Mouse (Mus musculus) kidney, adult 18-20 months (tissue): ENCODE measurements around the gene Rgs16.

Source experiments
- DNase-seq: peaks from one replicate; pipeline ENCODE4 v3.0.0; 2021

The Rgs16 gene

DNA sequence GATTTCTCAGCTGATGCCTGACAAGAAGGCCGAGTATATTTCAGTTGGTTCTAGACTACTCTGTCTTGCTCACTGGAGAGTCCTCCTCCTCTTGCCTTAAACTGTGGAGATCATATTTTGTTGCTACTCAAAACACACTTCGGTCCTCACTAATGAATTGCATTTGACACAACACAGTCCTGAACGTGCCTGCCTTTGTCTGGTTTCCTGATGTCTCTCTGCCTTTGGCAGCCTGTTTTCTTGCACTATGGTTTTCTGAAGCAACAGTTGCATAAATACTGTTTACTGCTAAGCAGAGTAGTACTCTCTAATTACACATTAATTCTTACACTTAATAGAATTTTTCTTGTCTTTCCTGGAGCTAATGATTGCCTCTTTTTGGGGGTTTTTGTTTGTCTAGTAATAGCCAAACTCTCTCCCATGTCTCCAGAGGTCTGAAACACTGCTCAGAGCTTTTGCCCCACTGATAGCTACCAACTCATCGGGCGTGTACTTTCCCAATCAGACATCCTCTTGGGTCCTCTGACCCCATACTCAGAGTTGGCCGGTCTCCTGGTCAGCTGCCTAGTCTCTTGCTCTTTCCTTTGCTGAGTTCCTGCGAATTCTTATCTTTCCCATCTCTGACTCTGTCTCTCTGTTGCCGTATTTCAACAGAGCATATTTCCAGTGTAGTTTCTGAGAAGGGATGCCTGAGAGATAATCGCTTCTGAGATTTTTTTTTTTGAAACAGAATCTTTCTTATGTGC is 18.4 kb upstream of the Rgs16 start:
- no peak for DNase-seq

DNA sequence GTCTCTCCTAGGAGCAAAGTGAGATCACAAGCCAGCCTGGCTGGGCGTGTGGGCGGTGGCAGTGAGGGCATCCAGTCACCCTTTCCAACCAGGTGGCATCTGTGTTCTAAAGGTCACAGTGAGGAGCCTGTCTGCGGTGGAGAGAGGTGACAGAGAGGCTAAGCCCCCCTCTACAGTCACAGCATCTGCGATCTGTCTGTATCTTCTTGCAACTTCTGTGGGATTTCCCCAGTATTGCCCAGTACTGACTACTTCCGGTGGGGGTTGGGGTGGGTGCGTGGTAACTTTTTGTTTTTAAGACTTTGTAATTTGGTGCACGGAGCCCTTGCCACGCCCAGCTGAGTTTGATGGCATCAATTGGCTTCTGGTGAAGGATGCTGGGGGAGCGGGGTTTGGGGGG is 16.7 kb upstream of the Rgs16 start:
- no peak for DNase-seq

DNA sequence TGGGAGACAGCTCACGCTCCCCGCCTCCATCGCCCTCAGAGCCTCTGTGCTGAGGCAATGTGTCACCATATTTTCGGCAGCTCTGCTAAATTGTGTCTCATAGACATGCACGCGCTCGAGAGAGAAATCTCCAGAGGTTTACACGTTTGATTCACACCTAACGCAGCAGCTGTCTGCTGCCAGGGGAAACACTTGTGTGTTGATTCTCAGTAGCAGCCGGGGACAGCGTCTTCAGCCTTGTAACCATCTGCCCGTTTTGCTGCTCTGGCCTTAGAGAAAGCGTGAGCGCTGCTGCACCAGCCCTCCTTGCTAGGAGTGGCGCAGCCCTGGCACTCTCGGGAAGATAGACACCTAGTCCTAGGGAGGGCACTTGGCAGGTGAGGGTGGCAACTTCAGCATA is 13.5 kb upstream of the Rgs16 start:
- DNase-seq = no peak

- DNase-seq = no peak
Measured at GRCm38 (mm10) chr1:153729806-153730205, 10.3 kb upstream of the Rgs16 start.

GRCm38 (mm10) chr1:153730671-153731070 is 9.5 kb upstream of the Rgs16 start:
- DNase-seq = peak; percentile 25

DNA sequence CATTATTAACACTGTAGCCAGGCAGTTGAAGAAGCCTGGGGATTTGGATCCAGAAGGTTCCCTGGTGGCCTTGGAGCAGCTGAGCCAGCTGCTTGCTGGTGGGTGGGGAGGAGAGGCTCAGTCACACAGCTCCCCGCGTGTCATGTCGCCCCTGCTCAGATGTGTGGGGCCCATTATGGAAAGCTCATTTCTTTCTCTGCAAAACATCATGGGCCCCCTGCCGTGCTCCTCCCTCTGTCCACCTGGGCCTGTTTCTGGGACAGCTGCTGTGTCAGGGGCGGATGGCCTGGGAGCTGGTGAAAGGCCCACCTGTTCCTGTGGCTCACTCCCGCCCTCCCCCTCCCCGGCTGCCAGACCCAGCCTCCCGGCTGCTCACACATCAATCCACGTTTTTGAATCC is 7.0 kb upstream of the Rgs16 start:
- DNase-seq = no peak

GRCm38 (mm10) chr1:153734866-153735265 is 5.3 kb upstream of the Rgs16 start:
- DNase-seq = no peak

GRCm38 (mm10) chr1:153736096-153736495 is 4.1 kb upstream of the Rgs16 start:
- DNase-seq = no peak

DNA sequence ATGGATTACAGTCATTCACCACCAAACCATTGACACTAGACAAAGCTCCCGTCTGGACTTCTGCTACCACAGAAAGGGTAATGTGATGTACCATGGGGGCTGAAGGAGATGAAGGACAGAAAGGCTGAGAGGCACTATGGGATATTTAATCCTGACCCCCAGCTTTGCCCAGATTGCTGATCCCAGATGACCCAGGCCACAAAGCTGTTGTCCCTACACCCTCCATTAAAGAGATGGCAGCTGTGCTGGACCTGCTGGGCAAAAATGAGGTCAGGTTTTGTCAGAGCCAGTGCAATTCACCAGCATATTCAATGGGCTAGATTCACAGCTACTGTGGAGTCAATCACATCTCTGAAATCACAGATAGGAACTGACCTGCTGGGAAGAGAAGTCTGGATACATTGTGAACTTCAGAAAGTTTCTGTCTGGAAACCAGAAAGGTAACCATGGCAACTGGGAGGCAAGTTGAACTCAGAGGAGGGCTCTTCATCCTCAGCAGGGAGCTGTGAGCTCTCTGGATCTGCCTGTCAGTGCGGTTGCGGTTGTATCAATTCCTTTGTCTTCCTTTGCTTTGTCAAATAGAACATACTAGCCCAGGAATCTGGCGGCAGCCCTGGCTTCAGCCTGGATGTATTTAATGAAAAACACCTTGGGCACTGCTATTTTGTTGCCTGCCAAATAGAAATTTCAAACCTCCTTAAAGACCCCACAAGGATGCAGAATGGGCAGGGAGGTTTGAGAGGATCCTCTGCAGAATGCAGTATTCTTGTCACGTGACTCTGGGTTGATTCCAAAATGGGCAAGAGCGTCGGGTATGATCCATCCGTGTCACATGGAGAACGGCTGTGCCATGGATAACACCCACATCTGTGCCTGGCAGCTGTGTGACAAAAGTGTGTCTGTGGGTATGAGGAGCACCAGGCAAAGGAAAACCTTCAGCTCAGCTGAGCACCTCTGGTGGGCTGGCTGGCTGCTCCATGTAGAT is 2.8 kb upstream of the Rgs16 start:
- no peak for DNase-seq

DNA sequence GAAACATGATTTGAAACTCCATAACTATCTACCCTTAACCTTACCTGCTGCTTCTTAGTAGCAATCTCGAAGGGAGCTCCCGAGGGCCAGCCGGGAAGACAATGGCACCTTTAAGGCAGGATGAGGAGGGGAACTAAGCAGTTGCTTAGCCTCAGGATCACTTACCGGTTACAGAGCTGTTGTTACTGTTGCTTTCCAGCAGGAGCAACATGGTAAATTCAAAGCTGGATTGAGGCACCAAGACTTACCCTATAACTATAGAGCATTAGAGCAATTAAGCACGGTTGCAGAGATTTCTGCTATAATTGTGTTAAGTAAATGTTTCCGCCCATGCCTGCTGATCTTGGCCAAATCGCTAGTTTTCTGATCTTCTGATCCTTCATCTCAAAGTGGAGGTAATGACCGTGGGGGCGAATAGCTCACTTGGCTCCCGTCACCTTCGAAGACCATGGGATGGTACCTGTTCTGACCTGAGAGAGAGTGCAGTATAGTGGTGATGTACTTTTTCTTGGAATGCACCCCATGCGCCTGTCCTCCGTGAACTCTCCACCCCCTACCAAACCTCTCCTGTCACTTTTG is 623 bp upstream of the Rgs16 start:
- DNase-seq = no peak

- DNase-seq = no peak
Measured at GRCm38 (mm10) chr1:153740775-153741400, 739 bp downstream of the Rgs16 start.

GRCm38 (mm10) chr1:153741551-153742316 is 1.6 kb downstream of the Rgs16 start:
- DNase-seq = no peak

- DNase-seq = peak; percentile 80
Measured at GRCm38 (mm10) chr1:153742374-153743155, 2.4 kb downstream of the Rgs16 start.

GRCm38 (mm10) chr1:153746119-153746670 is 6.0 kb downstream of the Rgs16 start:
- no peak for DNase-seq

DNA sequence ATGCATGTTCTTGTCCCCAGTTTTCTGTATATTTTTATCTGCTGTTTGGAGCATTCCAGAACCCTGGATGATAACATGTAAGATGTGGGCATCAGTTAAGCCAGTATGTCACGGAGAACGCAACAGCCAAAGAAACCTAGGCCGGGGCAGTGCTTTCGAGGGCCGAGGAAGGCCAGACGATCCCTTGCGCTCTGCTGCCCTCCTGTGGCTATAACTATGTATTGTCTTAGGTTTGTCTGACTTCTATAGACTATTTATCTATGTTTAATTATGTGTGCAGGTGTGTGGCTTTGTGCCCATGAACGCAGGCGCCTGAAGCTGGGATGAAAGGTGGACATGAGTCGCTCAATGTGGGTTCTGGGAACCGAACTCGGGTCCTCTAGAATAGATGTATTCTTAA is 6.6 kb downstream of the Rgs16 start:
- peak; percentile 71 for DNase-seq

GRCm38 (mm10) chr1:153747861-153748530 is 7.8 kb downstream of the Rgs16 start:
- DNase-seq = no peak

DNA sequence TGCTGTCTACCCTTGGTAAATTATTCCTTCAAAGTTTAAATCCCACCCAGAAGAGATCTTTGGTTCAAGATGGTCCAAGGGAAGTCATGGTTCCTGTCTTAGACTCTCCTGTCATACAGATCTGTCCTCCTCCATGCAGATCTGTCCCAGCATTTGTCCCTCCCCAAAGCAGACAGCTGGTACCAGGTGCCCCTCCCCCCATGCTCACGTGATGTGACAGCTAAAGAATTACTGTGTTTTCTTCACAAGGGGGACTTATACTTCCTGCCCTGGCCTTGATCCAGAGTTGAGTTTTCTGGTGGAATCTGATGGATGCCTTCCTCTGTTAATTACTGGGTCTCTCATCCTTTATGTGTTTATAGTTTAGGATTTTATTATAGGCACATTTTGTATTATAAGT is 8.4 kb downstream of the Rgs16 start:
- peak; percentile 38 for DNase-seq

DNA sequence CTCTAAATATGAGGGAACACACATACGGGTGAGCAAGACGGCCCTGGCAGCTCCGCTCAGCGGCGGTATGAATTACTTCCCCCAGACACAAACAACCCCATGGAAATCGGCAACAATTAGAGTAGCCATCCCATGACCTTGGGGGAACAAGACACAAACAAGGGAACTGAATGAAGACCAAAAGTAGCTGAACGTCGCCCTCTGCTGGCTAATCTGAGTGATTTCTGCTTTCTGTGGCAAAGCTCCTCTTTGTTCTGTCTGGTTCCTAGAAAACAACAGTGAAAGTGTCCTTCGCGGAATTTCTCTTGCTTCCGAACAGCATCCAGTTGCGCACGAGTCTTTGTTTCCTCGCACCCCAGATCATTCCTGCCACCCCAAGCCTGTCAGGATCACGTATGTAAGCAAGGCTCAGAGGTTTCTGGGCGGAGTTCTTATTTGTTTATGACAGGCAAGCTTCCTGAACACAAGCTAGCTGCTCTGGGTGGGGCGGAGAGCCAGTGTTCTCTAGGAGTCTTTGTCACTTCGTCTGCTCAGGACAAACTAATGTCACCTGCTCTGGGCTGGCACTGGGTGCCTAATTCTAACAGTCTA is 9.2 kb downstream of the Rgs16 start, which contains the start of gene Rnasel:
Gene Rnasel, plus strand, starts transcription at position 216 of the 591 bp plus-strand sequence.
- DNase-seq = peak; percentile 73

DNA sequence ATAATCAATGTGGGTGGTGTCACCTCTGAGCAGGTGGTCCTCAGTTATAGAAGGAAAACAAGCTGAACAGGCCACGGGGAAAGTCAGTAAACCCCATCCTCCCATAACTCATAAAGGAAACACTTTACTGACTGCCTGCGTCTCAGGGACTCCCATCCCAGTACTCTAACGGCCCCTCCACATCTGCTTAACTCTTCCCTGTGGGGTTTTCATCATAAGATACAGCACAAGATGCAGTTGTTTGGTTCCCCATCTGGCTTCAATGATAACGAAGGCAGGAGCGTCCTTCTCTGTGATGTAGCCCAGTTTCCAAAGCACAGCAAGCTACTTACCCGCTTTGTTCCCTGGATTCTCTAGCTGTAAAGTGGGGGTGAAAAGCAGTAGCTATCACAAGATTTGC is 9.9 kb downstream of the Rgs16 start:
- DNase-seq = no peak

- peak; percentile 37 for DNase-seq
Measured at GRCm38 (mm10) chr1:153751763-153752301, 11.7 kb downstream of the Rgs16 start.
